Mouse (Mus musculus): Measurements from ENCODE around the gene Senp2. TPM values are rescaled to one million over a fixed set of nuclear protein-coding genes. Genes with fewer than 3 reads are reported as not detected.
A peak's percentile ranks its signal among the peaks of the same experiment; 100 is the strongest.

The Senp2 gene
- total and polyA plus RNA-seq, 3 experiments, result 5.9 to 24.1 (median 20.2) TPM

- Histone ChIP-seq H3K79me2 (replicated peaks; ENCODE audit: control insufficient read depth, insufficient read depth, low read length) (no peaks in the 10 kb centered on the region), H3K27me3 (ENCODE audit: control insufficient read depth, insufficient read depth, low read length) (no peaks in the 10 kb centered on the region; the same call in 1 of the 2 replicates), H3K4me3 (no peak overlapping the region), H3K27ac (no peak overlapping the region), H3K9ac (ENCODE audit: low read depth, low read length) (no peak overlapping the region), H3K4me1 (ENCODE audit: control insufficient read depth, insufficient read depth, low read length) (no peaks in the 10 kb centered on the region), H3K36me3 (ENCODE audit: control insufficient read depth, insufficient read depth, low read length) (no peaks in the 10 kb centered on the region)
- intact Hi-C loops (cut with DNase I), result loop anchor here (10.0 kb wide), 1 partner anchor 854 kb away; the partner anchor contains the start of genes Dnajb11 and Tbccd1
- DNase-seq, result no peak
- 62% methylated on average over 4 of the region's 4 CpGs for WGBS
- TF ChIP-seq CTCF (IDR thresholded peaks at IDR 0.05) (no peak), EP300 (IDR thresholded peaks at IDR 0.05; ENCODE audit: insufficient read depth, low read depth, low read length) (no peak), POLR2A (IDR thresholded peaks at IDR 0.05; ENCODE audit: insufficient read depth, low read depth, low read length) (no peak)
These were observed 8.1 kb upstream of the Senp2 start for GRCm38 (mm10) chr16:22001172-22001571.

DNA sequence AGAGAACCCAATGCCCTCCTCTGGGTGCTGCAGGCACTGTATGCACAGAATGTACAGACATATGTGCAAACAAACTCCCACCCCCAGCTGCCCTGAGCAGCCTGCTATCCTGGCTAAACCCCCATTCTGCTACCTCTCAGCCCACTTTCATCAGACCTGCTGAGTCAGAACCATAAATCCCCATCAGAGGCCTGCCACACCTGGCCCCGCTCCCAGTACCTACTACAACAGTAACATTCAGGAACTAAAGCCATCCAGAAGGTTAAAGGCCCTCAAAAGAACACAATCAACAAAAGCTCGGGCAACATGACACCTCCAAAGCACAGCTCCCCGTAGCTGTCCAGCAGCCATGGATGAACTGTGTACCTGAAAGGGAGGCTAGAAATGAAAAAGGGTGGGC is 7.7 kb upstream of the Senp2 start:
- no peak for DNase-seq
- Histone ChIP-seq H3K4me1 (ENCODE audit: control insufficient read depth, insufficient read depth, low read length) (no peaks in the 10 kb centered on the region), H3K9ac (ENCODE audit: low read depth, low read length) (no peak overlapping the region), H3K27me3 (ENCODE audit: control insufficient read depth, insufficient read depth, low read length) (no peaks in the 10 kb centered on the region; the same call in 1 of the 2 replicates), H3K27ac (no peak overlapping the region), H3K4me3 (no peak overlapping the region), H3K36me3 (ENCODE audit: control insufficient read depth, insufficient read depth, low read length) (no peaks in the 10 kb centered on the region), H3K79me2 (replicated peaks; ENCODE audit: control insufficient read depth, insufficient read depth, low read length) (no peaks in the 10 kb centered on the region)
- WGBS, result 60% methylated on average over 3 of the region's 3 CpGs
- TF ChIP-seq EP300 (IDR thresholded peaks at IDR 0.05; ENCODE audit: insufficient read depth, low read depth, low read length) (no peak), CTCF (IDR thresholded peaks at IDR 0.05) (no peak), POLR2A (IDR thresholded peaks at IDR 0.05; ENCODE audit: insufficient read depth, low read depth, low read length) (no peak)
- intact Hi-C loops (cut with DNase I), result loop anchor here (10.0 kb wide), 1 partner anchor 853 kb away; the partner anchor contains the start of genes Dnajb11 and Tbccd1

DNA sequence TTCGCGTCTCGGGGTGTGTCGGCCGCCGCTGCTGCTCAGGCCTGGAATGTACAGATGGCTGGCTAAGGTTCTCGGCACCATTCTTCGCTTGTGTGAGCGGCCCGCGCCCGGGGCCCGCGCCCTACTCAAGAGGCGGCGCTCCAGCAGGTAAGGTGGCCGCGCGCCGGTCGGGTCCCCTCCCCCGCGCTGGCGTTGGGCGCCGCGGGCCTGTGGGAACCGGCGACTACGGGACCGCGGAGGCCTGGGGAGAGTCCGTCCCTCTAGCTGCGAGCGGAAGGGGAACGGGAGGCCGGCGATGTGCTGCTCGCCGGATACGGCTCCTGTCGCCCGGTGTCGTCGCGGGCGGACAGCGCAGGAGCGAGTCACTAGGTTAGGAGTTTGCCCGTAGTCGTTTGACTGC is 312 bp downstream of the Senp2 start:
- WGBS, result under 1% methylated on average over 51 of the region's 51 CpGs
- peak overlapping the region; percentile 82 for H3K27ac ChIP-seq
- H3K4me3 ChIP-seq, result peak overlapping the region; percentile 86
- peaks cover 3% of the 10 kb centered on the region for H3K4me1 ChIP-seq (ENCODE audit: control insufficient read depth, insufficient read depth, low read length)
- no peaks in the 10 kb centered on the region for H3K36me3 ChIP-seq (ENCODE audit: control insufficient read depth, insufficient read depth, low read length)
- DNase-seq, result no peak
- intact Hi-C loops (cut with DNase I), result loop anchor here (5.0 to 10.0 kb wide), 2 partner anchors 62 to 845 kb away; partner anchors contain the start of genes Dnajb11, Tbccd1 and Tmem41a
- peak overlapping the region; percentile 93 for H3K9ac ChIP-seq (ENCODE audit: low read depth, low read length)
- TF ChIP-seq POLR2A (IDR thresholded peaks at IDR 0.05; ENCODE audit: insufficient read depth, low read depth, low read length) (no peak), CTCF (IDR thresholded peaks at IDR 0.05) (no peak)
- no peaks in the 10 kb centered on the region for H3K79me2 ChIP-seq (replicated peaks; ENCODE audit: control insufficient read depth, insufficient read depth, low read length)
- no peaks in the 10 kb centered on the region for H3K27me3 ChIP-seq (ENCODE audit: control insufficient read depth, insufficient read depth, low read length)

DNA sequence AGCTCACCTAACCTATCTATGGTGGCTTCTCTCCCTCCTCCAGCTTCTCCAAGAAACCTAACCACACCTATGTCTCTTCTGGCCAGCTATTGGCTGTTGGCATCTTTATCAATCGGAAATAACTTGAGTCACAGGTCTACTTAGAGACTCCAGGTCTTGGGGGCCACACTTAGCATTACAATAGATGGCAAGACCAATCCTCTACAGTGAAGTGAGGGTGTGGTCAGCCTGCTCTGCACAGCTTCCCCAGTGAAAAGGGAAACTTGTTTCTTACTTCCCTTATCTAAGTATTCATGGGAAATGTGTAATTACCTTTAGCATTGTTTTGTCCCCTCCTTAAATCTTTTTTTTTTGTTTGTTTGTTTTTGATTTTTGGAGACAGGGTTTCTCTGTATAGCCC is 6.3 kb downstream of the Senp2 start:
- no peak for TF ChIP-seq POLR2A (IDR thresholded peaks at IDR 0.05; ENCODE audit: insufficient read depth, low read depth, low read length)
- no peak for TF ChIP-seq CTCF (IDR thresholded peaks at IDR 0.05)
- TF ChIP-seq EP300 (IDR thresholded peaks at IDR 0.05; ENCODE audit: insufficient read depth, low read depth, low read length), result no peak
- H3K36me3 ChIP-seq (ENCODE audit: control insufficient read depth, insufficient read depth, low read length), result no peaks in the 10 kb centered on the region
- H3K27ac ChIP-seq, result no peak overlapping the region
- H3K9ac ChIP-seq (ENCODE audit: low read depth, low read length), result no peak overlapping the region
- H3K4me1 ChIP-seq (ENCODE audit: control insufficient read depth, insufficient read depth, low read length), result no peaks in the 10 kb centered on the region
- H3K27me3 ChIP-seq (ENCODE audit: control insufficient read depth, insufficient read depth, low read length), result no peaks in the 10 kb centered on the region
- no peak for DNase-seq
- intact Hi-C loops (cut with DNase I), result loop anchor here (5.0 to 10.0 kb wide), 3 partner anchors 178 to 591 kb away; partner anchors contain the start of genes Tra2b and Vps8
- H3K4me3 ChIP-seq, result no peak overlapping the region
- 93% methylated on average over 1 of the region's 1 CpGs for WGBS
- no peaks in the 10 kb centered on the region for H3K79me2 ChIP-seq (replicated peaks; ENCODE audit: control insufficient read depth, insufficient read depth, low read length)

GRCm38 (mm10) chr16:22022122-22022521 is 12.8 kb downstream of the Senp2 start:
- Histone ChIP-seq H3K4me3 (no peak overlapping the region), H3K4me1 (ENCODE audit: control insufficient read depth, insufficient read depth, low read length) (no peaks in the 10 kb centered on the region), H3K27me3 (ENCODE audit: control insufficient read depth, insufficient read depth, low read length) (no peaks in the 10 kb centered on the region), H3K27ac (no peak overlapping the region), H3K36me3 (ENCODE audit: control insufficient read depth, insufficient read depth, low read length) (no peaks in the 10 kb centered on the region), H3K79me2 (replicated peaks; ENCODE audit: control insufficient read depth, insufficient read depth, low read length) (no peaks in the 10 kb centered on the region), H3K9ac (ENCODE audit: low read depth, low read length) (no peak overlapping the region)
- intact Hi-C loops (cut with DNase I), result no loop called here
- TF ChIP-seq EP300 (IDR thresholded peaks at IDR 0.05; ENCODE audit: insufficient read depth, low read depth, low read length), result no peak
- TF ChIP-seq CTCF (IDR thresholded peaks at IDR 0.05), result peak; percentile 74
- no peak for TF ChIP-seq POLR2A (IDR thresholded peaks at IDR 0.05; ENCODE audit: insufficient read depth, low read depth, low read length)
- DNase-seq, result no peak
- WGBS, result 97% methylated on average over 2 of the region's 2 CpGs

- WGBS, result 75% methylated on average over 5 of the region's 5 CpGs
- no peaks in the 10 kb centered on the region for H3K27me3 ChIP-seq (ENCODE audit: control insufficient read depth, insufficient read depth, low read length)
- no peaks in the 10 kb centered on the region for H3K36me3 ChIP-seq (ENCODE audit: control insufficient read depth, insufficient read depth, low read length)
- no peak for DNase-seq
- H3K4me1 ChIP-seq (ENCODE audit: control insufficient read depth, insufficient read depth, low read length), result no peaks in the 10 kb centered on the region
- H3K79me2 ChIP-seq (replicated peaks; ENCODE audit: control insufficient read depth, insufficient read depth, low read length), result no peaks in the 10 kb centered on the region
- H3K9ac ChIP-seq (ENCODE audit: low read depth, low read length), result no peak overlapping the region
- intact Hi-C loops (cut with DNase I), result no loop called here
- H3K27ac ChIP-seq, result no peak overlapping the region
- no peak for TF ChIP-seq POLR2A (IDR thresholded peaks at IDR 0.05; ENCODE audit: insufficient read depth, low read depth, low read length)
- TF ChIP-seq CTCF (IDR thresholded peaks at IDR 0.05), result no peak
- TF ChIP-seq EP300 (IDR thresholded peaks at IDR 0.05; ENCODE audit: insufficient read depth, low read depth, low read length), result no peak
- no peak overlapping the region for H3K4me3 ChIP-seq
These were observed 18.2 kb downstream of the Senp2 start for GRCm38 (mm10) chr16:22027474-22027873.

All from heart, adult 2 months (tissue).